Mouse (Mus musculus): ENCODE results near the gene Ifi27l2b.

- TF ChIP-seq CTCF (IDR thresholded peaks at IDR 0.05; ENCODE audit: extremely low read depth, insufficient read depth, low read length) (no peak), POLR2A (IDR thresholded peaks at IDR 0.05; ENCODE audit: extremely low read depth, insufficient read depth, low read length) (no peak)
Measured at GRCm38 (mm10) chr12:103453361-103453760, 3.7 kb downstream of the Ifi27l2b start.

Measured in cortical plate, adult 2 months (tissue).